Mouse (Mus musculus) heart, postnatal 0 days (tissue): ENCODE results near the gene Ccdc115.

Experiments used
- CTCF ChIP-seq: IDR thresholded peaks from 2 replicates; pipeline ENCODE4 v1.5.1; 2016; ENCODE audit warnings: antibody characterized with exemption, control low read depth, low read depth
- EP300 ChIP-seq: IDR thresholded peaks from 2 replicates; pipeline ENCODE4 v1.6.1; 2016; ENCODE audit warnings: antibody characterized with exemption, low read depth

GRCm38 (mm10) chr1:34469801-34470200 lies 30.3 kb upstream of the Ccdc115 start:
- TF ChIP-seq CTCF (no peak), EP300 (no peak)
